Mouse (Mus musculus) liver, embryonic 12.5 days (tissue): Measurements from ENCODE around the gene Rpusd1. TPM values are rescaled to one million over a fixed set of nuclear protein-coding genes. Genes with fewer than 3 reads are reported as not detected.

Experiments used
- ATAC-seq: fragments of 200-750 bp; cut with Nextera tagmentation; 2 replicates; pipeline ENCODE4 v1.8.0; 2017; ENCODE audit warnings: moderate number of reproducible peaks, mild to moderate bottlenecking, moderate library complexity
- H3K27ac ChIP-seq: fragments of 300-500 bp; sonication (generic); 2 replicates; pipeline ENCODE4 v1.5.1; 2016; ENCODE audit warnings: mild to moderate bottlenecking
- H3K27me3 ChIP-seq: fragments of 300-500 bp; sonication (generic); replicated peaks from 2 replicates; pipeline ENCODE4 v1.6.1; 2016; ENCODE audit warnings: mild to moderate bottlenecking, moderate library complexity
- H3K36me3 ChIP-seq: fragments of 300-500 bp; sonication (generic); 2 replicates; pipeline ENCODE4 v1.6.1; 2016; ENCODE audit warnings: mild to moderate bottlenecking, moderate library complexity
- H3K4me1 ChIP-seq: fragments of 300-500 bp; sonication (generic); 2 replicates; pipeline ENCODE4 v1.6.1; 2016
- H3K4me2 ChIP-seq: fragments of 300-500 bp; sonication (generic); 2 replicates; pipeline ENCODE4 v1.6.1; 2016; ENCODE audit warnings: mild to moderate bottlenecking, moderate library complexity
- H3K4me3 ChIP-seq: fragments of 300-500 bp; sonication (generic); 2 replicates; pipeline ENCODE4 v1.5.1; 2016; ENCODE audit warnings: mild to moderate bottlenecking, moderate library complexity
- H3K9ac ChIP-seq: fragments of 300-500 bp; sonication (generic); 2 replicates; pipeline ENCODE4 v1.6.1; 2016; ENCODE audit warnings: mild to moderate bottlenecking, moderate library complexity
- H3K9me3 ChIP-seq: fragments of 300-500 bp; sonication (generic); replicated peaks from 2 replicates; pipeline ENCODE4 v1.6.1; 2016; ENCODE audit warnings: mild to moderate bottlenecking, moderate library complexity
- WGBS: fragments of 180-500 bp; shearing (Covaris S2); methylation state at CpG from one replicate; pipeline ENCODE4 v1.1.7; 2016; ENCODE audit not compliant: insufficient replicate concordance; 5-methylcytosine and 5-hydroxymethylcytosine counted together
- microRNA-seq: library from miRNA; unstranded; fragments of <30 nt; microRNA quantifications from one replicate; pipeline ENCODE4, GENCODE M21; 2017
- polyA plus RNA-seq: library from polyadenylated mRNA; unstranded; fragments of >200 nt; fragmentation: Nextera tagmentation; extraction: Ambion mirVana; gene quantifications from 2 replicates; pipeline ENCODE4 v1.2.1, GENCODE M21; 2016

Gene Rpusd1
- polyA plus RNA-seq, 1 experiment from 2014 or later = 10.3 TPM

GRCm38 (mm10) chr17:25761561-25761970, 34.1 kb downstream of the Rpusd1 start:
- H3K4me1 ChIP-seq = no peaks in the 10 kb centered on the region
- no peak for ATAC-seq

GRCm38 (mm10) chr17:25762591-25762990, 35.1 kb downstream of the Rpusd1 start:
- 30% methylated on average over 3 of the region's 3 CpGs for WGBS
- H3K4me2 ChIP-seq = no peak overlapping the region
- no peak for ATAC-seq
- H3K4me3 ChIP-seq = no peak overlapping the region
- no peak overlapping the region for H3K9ac ChIP-seq
- H3K9me3 ChIP-seq = no peaks in the 10 kb centered on the region
- peaks cover 22% of the 10 kb centered on the region for H3K27me3 ChIP-seq
- H3K36me3 ChIP-seq = no peaks in the 10 kb centered on the region
- no peak overlapping the region for H3K27ac ChIP-seq
- H3K4me1 ChIP-seq = no peaks in the 10 kb centered on the region

More at GRCm38 (mm10) chr17:25761561-25761970, 34.1 kb downstream of the Rpusd1 start:
- no peaks in the 10 kb centered on the region for H3K9me3 ChIP-seq
- 41% methylated on average over 4 of the region's 4 CpGs for WGBS
- no peaks in the 10 kb centered on the region for H3K36me3 ChIP-seq
- no peak overlapping the region for H3K4me2 ChIP-seq
- H3K4me3 ChIP-seq = no peak overlapping the region
- H3K27ac ChIP-seq = no peak overlapping the region
- H3K27me3 ChIP-seq = peaks cover 15% of the 10 kb centered on the region; the same call in 1 of the 2 replicates
- no peak overlapping the region for H3K9ac ChIP-seq

- Histone ChIP-seq H3K9me3 (no peaks in the 10 kb centered on the region), H3K27me3 (peaks cover 48% of the 10 kb centered on the region), H3K4me3 (no peak overlapping the region), H3K36me3 (no peaks in the 10 kb centered on the region), H3K27ac (no peak overlapping the region), H3K9ac (no peak overlapping the region), H3K4me1 (no peaks in the 10 kb centered on the region), H3K4me2 (no peak overlapping the region)
- no peak for ATAC-seq
- WGBS = 60% methylated on average over 5 of the region's 5 CpGs
These were observed 38.4 kb downstream of the Rpusd1 start for GRCm38 (mm10) chr17:25765886-25766285.

- Histone ChIP-seq H3K27ac (no peak overlapping the region), H3K9ac (no peak overlapping the region)
These were observed 41.9 kb downstream of the Rpusd1 start for GRCm38 (mm10) chr17:25769331-25769730.

GRCm38 (mm10) chr17:25773549-25774120, 46.2 kb downstream of the Rpusd1 start, which contains the start of gene Narfl:
Narfl (plus strand) TSS chr17:25773776.
- ATAC-seq = peak; percentile 83
- H3K27me3 ChIP-seq = peaks cover 27% of the 10 kb centered on the region
- peaks cover 18% of the 10 kb centered on the region for H3K4me1 ChIP-seq
- H3K4me3 ChIP-seq = peak within 1 kb of the TSS; percentile 79
- no peaks in the 10 kb centered on the region for H3K9me3 ChIP-seq
- under 1% methylated on average over 37 of the region's 37 CpGs for WGBS
- no peak within 1 kb of the TSS; the same call in 1 of the 2 replicates for H3K27ac ChIP-seq
- peak within 1 kb of the TSS; percentile 84 for H3K9ac ChIP-seq
- H3K36me3 ChIP-seq = peaks cover 23% of the 10 kb centered on the region
- peak within 1 kb of the TSS; percentile 87 for H3K4me2 ChIP-seq

More at GRCm38 (mm10) chr17:25769331-25769730, 41.9 kb downstream of the Rpusd1 start:
- 50% methylated on average over 9 of the region's 9 CpGs for WGBS
- no peak for ATAC-seq
- Histone ChIP-seq H3K36me3 (no peaks in the 10 kb centered on the region), H3K4me2 (no peak overlapping the region), H3K9me3 (no peaks in the 10 kb centered on the region), H3K27me3 (peaks cover 55% of the 10 kb centered on the region), H3K4me3 (no peak overlapping the region), H3K4me1 (peaks cover 3% of the 10 kb centered on the region)

DNA sequence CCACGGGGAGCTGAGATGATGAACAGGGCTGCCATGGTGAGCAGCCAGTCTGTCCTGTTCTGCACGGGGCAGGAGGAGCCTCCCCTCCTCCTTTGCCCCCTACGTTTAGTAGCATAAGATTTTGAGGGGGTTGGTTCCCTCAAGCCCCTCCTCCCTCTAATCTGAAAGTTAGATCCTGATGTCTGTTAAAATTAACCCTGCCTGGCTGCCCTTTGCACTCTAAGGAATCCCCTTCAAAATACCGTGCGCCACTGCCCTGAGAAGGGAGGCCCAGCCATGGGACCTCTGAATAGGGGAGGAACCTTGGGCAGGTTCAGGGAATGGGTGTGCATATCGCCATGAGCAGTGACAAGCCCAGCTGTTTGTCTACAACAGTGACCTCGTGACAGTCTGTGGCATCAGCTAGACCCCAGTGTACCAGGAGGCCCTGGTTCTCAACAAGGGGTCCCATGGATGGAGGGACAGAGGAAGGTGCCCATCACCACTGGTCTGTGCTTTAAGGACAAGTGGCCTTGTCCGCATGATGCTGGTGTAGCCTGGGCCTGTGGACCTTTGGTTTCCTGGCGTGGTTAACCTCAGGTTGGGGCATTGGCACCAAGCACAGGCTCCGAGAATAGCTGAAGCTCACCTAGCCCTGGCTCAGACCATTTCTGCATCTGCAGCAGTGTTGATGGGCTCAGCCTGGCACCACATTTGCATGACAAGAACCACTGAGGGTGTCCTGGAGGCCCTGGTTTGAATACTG, 48.0 kb downstream of the Rpusd1 start:
- Histone ChIP-seq H3K27me3 (peaks cover 10% of the 10 kb centered on the region; the same call in 1 of the 2 replicates), H3K9ac (0 out of 2 replicates have a peak overlapping the region, but pooled peaks have one; percentile 84), H3K27ac (no peak overlapping the region), H3K36me3 (peaks cover 40% of the 10 kb centered on the region), H3K4me3 (no peak overlapping the region), H3K9me3 (no peaks in the 10 kb centered on the region), H3K4me1 (peaks cover 18% of the 10 kb centered on the region), H3K4me2 (peak overlapping the region; percentile 87; the same call in 1 of the 2 replicates)
- no peak for ATAC-seq
- WGBS = 75% methylated on average over 10 of the region's 10 CpGs

- WGBS = 88% methylated on average over 5 of the region's 5 CpGs
- Histone ChIP-seq H3K4me2 (no peak overlapping the region), H3K9ac (no peak overlapping the region), H3K4me1 (peaks cover 18% of the 10 kb centered on the region), H3K4me3 (no peak overlapping the region), H3K9me3 (no peaks in the 10 kb centered on the region), H3K27ac (no peak overlapping the region), H3K27me3 (no peaks in the 10 kb centered on the region), H3K36me3 (peaks cover 64% of the 10 kb centered on the region)
- no peak for ATAC-seq
These were observed 50.5 kb downstream of the Rpusd1 start for GRCm38 (mm10) chr17:25777948-25778347.

Small RNA genes within 50 kb of the gene (microRNA-seq; reads per million reads assigned to microRNA genes)
- gene Gm25083 (not detected), gene Mir6966 (not detected)

Other genes with a start within 250 kb of the Rpusd1 start
- gene Sstr5, start 230.4 kb upstream of the Rpusd1 start, polyA plus RNA-seq = 0.10 TPM in 1 of 2 replicates, not detected in the other
- gene Sox8, start 157.0 kb upstream of the Rpusd1 start, polyA plus RNA-seq = 0.52 and 0.65 TPM in 2 replicates
- 14.4 and 15.0 TPM in 2 replicates for gene Lmf1, start 148.6 kb upstream of the Rpusd1 start, polyA plus RNA-seq
- gene Gng13, start 10.5 kb upstream of the Rpusd1 start, polyA plus RNA-seq = 1.2 and 1.4 TPM in 2 replicates
- gene Chtf18, start 251 bp upstream of the Rpusd1 start, polyA plus RNA-seq = 33.3 and 37.6 TPM in 2 replicates
- gene Mslnl, start 8.4 kb downstream of the Rpusd1 start, polyA plus RNA-seq = not detected in 2 replicates
- 0.26 and 0.30 TPM in 2 replicates for gene Msln, start 26.7 kb downstream of the Rpusd1 start, polyA plus RNA-seq
- 18.9 and 19.3 TPM in 2 replicates for gene Narfl, start 46.1 kb downstream of the Rpusd1 start, polyA plus RNA-seq
- gene Haghl, start 58.0 kb downstream of the Rpusd1 start, polyA plus RNA-seq = 11.4 and 11.9 TPM in 2 replicates
- 0.17 TPM in 1 of 2 replicates, not detected in the other for gene Ccdc78, start 58.9 kb downstream of the Rpusd1 start, polyA plus RNA-seq
- 59.8 and 68.1 TPM in 2 replicates for gene Fam173a, start 65.2 kb downstream of the Rpusd1 start, polyA plus RNA-seq
- gene AC134908.4, start 68.0 kb downstream of the Rpusd1 start, polyA plus RNA-seq = not detected in 2 replicates
- 29.1 and 31.7 TPM in 2 replicates for gene Metrn, start 69.5 kb downstream of the Rpusd1 start, polyA plus RNA-seq
- 0.18 and 0.33 TPM in 2 replicates for gene Fbxl16, start 81.4 kb downstream of the Rpusd1 start, polyA plus RNA-seq
- 17.7 and 18.7 TPM in 2 replicates for gene Wdr24, start 96.0 kb downstream of the Rpusd1 start, polyA plus RNA-seq
- gene Jmjd8, start 101.2 kb downstream of the Rpusd1 start, polyA plus RNA-seq = 26.6 and 26.8 TPM in 2 replicates
- gene Stub1, start 105.7 kb downstream of the Rpusd1 start, polyA plus RNA-seq = 150 and 156 TPM in 2 replicates
- 0.80 and 0.89 TPM in 2 replicates for gene Rhbdl1, start 109.6 kb downstream of the Rpusd1 start, polyA plus RNA-seq
- 0.43 and 0.64 TPM in 2 replicates for gene Gm20683, start 114.1 kb downstream of the Rpusd1 start, polyA plus RNA-seq
- gene Rhot2, start 117.2 kb downstream of the Rpusd1 start, polyA plus RNA-seq = 15.8 and 17.4 TPM in 2 replicates
- 19.5 and 19.6 TPM in 2 replicates for gene Wdr90, start 133.8 kb downstream of the Rpusd1 start, polyA plus RNA-seq
- 68.0 and 70.3 TPM in 2 replicates for gene Mcrip2, start 141.1 kb downstream of the Rpusd1 start, polyA plus RNA-seq
- 52.3 and 53.5 TPM in 2 replicates for gene Mettl26, start 147.4 kb downstream of the Rpusd1 start, polyA plus RNA-seq
- gene Wfikkn1, start 153.2 kb downstream of the Rpusd1 start, polyA plus RNA-seq = 0.83 and 0.91 TPM in 2 replicates
- 9.9 and 11.8 TPM in 2 replicates for gene Rab40c, start 192.1 kb downstream of the Rpusd1 start, polyA plus RNA-seq
- 161 and 171 TPM in 2 replicates for gene Pigq, start 217.3 kb downstream of the Rpusd1 start, polyA plus RNA-seq
- 5.0 and 7.3 TPM in 2 replicates for gene Nhlrc4, start 217.3 kb downstream of the Rpusd1 start, polyA plus RNA-seq
- 0.36 and 0.49 TPM in 2 replicates for gene A930017K11Rik, start 224.9 kb downstream of the Rpusd1 start, polyA plus RNA-seq